Mouse (Mus musculus): ENCODE results near the gene Hist1h3e.

DNA sequence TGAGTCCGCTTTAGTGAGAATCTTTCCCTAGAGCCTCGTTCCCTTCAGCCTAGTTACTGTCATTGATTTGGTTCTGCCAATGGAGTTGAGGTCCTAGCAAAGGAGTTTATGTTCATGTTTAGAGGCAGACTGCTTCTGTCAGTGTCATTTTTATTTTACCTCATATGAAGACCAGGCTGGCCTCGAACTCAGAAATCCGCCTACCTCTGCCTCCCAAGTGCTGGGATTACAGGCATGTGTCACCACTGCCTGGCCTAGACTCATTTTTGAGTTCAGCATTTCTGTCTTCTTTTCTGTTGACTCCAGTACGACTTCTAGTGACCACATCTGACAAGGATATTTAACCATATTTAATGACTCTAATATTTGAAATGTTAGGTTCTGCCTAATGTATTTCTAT, 46.9 kb downstream of the Hist1h3e start:
- TF ChIP-seq CTCF (conservative IDR thresholded peaks at IDR 0.05; ENCODE audit: insufficient read depth, insufficient read length, low read depth, low read length) (no peak), POLR2A (IDR thresholded peaks at IDR 0.05; ENCODE audit: low read depth, low read length) (no peak)

Data from kidney, adult 2 months (tissue).